Mouse (Mus musculus) E14TG2a.4 (cell line): ENCODE data around the gene Slc4a10.

ENCODE experiments used
- CTCF ChIP-seq: conservative IDR thresholded peaks from 2 replicates; pipeline ENCODE4 v1.5.1; 2014; ENCODE audit warnings: low read length
- NANOG ChIP-seq: IDR thresholded peaks from 2 replicates; pipeline ENCODE4 v1.6.1; 2014; ENCODE audit warnings: borderline replicate concordance, low read length, mixed read lengths

DNA sequence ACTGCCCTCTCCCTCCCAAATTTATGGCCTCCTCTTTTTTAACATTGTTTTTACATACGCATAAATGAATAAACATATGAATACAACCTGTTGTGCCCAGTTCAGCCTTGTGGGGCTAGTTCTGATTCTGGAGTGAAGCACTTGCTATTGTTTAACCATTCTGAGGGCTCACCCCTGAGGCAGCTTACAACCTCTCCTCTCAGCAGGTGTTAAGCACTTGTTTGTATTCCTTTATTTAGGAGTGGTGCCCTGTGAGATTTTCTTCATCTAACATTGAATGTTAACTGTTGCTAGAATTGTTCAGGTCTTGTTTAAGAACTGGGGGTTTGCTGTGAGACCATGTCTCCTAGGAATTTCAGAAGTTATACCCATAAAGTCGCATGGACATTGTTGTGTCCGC lies 28.1 kb upstream of the Slc4a10 start:
- TF ChIP-seq NANOG (peak; percentile 63; the same call in 1 of the 2 replicates), CTCF (no peak)
